Mouse (Mus musculus): ENCODE measurements around the gene Hist1h3a.

- no peak for TF ChIP-seq POLR2A (IDR thresholded peaks at IDR 0.05; ENCODE audit: low read depth, low read length)
- no peak for TF ChIP-seq CTCF (IDR thresholded peaks at IDR 0.05; ENCODE audit: extremely low read depth, insufficient read depth, insufficient read length, insufficient replicate concordance)
Observed at GRCm38 (mm10) chr13:23806422-23807052, 44.4 kb upstream of the Hist1h3a start, which contains the start of gene Slc17a2.

Measured in spleen, adult 2 months (tissue).